Mouse (Mus musculus) neutrophil, adult 5-6 weeks (primary cell): ENCODE measurements around the gene Zfp704. TPM values are rescaled to one million over a fixed set of nuclear protein-coding genes. Genes with fewer than 3 reads are reported as not detected.

ENCODE experiments used
- ATAC-seq: fragments of 151-379, 151-347 bp; 2 replicates; pipeline ENCODE4 v1.8.0; 2017; ENCODE audit warnings: mild to moderate bottlenecking, moderate TSS enrichment; ENCODE audit not compliant: insufficient number of reproducible peaks, poor library complexity, low FRiP score, severe bottlenecking; ENCODE audit errors: extremely low read depth
- total RNA-seq: library from RNA; stranded (forward); fragments of 200-1000 nt; gene quantifications from 2 replicates; pipeline ENCODE4 v1.2.3, GENCODE M21; 2017

Zfp704 gene
- total RNA-seq, 1 experiment from 2014 or later: 0.70 TPM

- no peak for ATAC-seq
Measured at GRCm38 (mm10) chr3:9481956-9482355, 127.9 kb downstream of the Zfp704 start.

- no peak for ATAC-seq
Measured at GRCm38 (mm10) chr3:9481358-9481757, 128.5 kb downstream of the Zfp704 start.

DNA sequence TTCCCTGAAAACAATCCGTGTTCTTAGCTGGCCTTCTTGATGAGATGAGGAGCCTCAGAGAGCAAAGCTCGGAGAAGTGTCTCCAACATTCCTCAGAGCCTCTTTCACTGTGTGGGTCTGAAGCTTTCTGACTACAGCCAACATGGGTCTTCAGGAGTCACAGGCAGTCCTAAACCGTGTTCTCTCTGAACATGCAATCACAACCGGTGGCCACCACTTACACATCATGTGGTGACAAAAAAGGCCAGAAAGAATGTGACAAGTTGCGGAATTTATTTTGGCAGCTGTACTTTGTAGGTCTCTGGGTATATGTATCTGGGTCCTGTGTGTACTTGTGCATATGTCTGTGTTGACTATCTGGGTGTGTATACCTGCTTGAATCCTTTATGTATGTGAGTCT, 128.9 kb downstream of the Zfp704 start:
- no peak for ATAC-seq

GRCm38 (mm10) chr3:9477386-9477785, 132.5 kb downstream of the Zfp704 start:
- ATAC-seq: no peak

DNA sequence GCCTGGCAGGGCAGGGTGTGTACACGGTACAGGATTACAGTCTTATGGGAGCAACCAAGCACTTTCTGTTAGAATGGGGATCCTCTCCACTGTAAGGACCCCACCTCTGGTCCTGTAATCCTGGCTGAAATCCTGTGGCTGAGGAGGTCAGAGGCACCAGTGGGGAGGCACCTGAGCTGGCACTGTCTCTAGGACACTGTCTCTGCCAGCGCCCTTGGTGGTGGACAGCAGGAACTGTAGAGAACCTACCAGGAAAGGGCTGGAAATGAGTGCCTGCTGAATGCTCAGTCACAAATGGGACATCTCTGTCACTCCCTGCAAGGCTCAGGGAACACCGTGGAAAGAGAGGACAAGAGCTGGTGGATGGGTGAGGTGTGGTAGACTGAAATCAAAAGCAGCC, 133.5 kb downstream of the Zfp704 start:
- no peak for ATAC-seq

GRCm38 (mm10) chr3:9475501-9475900, 134.4 kb downstream of the Zfp704 start:
- no peak for ATAC-seq

GRCm38 (mm10) chr3:9474331-9474730, 135.6 kb downstream of the Zfp704 start:
- no peak for ATAC-seq

DNA sequence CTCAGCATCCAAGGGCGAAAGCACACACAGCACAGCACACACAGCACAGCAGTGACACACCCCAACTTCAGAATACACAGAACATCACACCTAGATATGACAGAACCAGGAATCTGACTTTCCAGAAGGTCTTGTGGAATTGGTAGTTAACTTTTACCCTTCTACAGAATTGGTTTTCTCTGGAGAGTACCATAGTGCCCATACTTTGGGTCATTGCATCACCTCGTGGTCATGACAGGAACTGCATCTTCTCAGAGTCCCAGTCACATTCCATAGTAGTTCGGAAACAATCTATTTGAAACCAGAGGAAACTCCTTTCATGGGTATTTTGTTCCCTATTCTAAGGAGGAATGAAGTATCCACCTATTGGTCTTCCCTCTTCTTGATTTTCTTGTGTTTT, 143.6 kb downstream of the Zfp704 start:
- peak; percentile 48; the same call in 1 of the 2 replicates for ATAC-seq

DNA sequence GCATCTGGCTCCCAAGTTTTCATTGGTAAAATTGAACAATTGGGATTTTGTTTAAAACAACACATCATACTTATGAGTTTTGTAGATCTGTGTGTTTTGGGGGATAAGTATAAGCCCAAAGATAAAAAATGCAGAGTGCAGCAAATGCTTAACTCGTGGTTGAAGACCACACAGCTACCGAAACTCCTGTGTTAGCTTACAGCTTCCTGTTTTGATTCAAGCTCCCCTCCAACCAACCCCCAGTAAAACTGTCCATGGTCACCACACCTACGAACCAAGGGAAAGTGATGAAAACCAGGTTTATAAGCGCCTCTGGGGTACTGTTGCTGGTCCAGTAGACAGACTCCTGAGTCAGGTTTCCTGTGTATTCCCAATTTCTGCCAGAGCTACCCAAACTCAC, 144.2 kb downstream of the Zfp704 start:
- no peak for ATAC-seq

DNA sequence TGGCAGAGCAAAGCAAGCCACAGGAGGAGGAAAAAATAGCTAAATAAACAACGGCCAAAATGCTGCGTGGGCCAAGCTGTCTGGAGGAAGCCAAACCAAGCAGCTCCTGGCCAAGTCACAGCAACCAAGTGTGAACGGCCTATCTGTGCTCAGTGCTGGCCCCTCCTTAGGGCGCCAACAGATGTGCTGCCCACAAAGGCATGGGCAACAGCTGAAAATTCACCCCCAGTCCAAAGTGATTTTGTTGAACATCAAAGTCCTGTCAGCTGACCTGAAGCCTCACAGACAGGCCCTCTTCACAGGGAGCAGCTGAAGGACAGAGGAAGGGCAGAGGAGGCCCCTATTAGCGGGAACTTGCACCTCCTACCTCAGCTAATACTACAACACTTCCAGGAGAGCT, 148.2 kb downstream of the Zfp704 start:
- ATAC-seq: no peak

DNA sequence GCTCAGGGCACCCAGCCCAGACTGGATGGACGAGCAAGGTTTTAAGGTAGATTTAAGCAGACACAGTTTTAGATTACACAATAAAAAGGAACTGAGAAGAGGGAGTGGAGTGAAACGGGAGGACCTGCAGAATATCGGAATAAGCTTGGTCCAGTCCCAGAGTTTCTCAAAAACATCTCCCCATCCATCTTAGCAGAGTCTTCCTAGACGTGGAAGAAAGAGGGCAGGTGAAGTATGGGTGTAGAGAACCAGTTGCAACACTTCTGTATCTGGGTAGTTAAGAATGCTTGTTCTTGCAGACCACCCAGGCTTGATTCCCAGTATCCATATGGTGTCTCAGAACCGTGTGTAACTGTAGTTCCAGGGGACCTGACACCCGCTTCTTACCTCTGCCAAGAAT, 149.6 kb downstream of the Zfp704 start:
- ATAC-seq: no peak

GRCm38 (mm10) chr3:9456380-9456890, 153.4 kb downstream of the Zfp704 start:
- ATAC-seq: no peak

GRCm38 (mm10) chr3:9455351-9455750, 154.5 kb downstream of the Zfp704 start:
- ATAC-seq: no peak

DNA sequence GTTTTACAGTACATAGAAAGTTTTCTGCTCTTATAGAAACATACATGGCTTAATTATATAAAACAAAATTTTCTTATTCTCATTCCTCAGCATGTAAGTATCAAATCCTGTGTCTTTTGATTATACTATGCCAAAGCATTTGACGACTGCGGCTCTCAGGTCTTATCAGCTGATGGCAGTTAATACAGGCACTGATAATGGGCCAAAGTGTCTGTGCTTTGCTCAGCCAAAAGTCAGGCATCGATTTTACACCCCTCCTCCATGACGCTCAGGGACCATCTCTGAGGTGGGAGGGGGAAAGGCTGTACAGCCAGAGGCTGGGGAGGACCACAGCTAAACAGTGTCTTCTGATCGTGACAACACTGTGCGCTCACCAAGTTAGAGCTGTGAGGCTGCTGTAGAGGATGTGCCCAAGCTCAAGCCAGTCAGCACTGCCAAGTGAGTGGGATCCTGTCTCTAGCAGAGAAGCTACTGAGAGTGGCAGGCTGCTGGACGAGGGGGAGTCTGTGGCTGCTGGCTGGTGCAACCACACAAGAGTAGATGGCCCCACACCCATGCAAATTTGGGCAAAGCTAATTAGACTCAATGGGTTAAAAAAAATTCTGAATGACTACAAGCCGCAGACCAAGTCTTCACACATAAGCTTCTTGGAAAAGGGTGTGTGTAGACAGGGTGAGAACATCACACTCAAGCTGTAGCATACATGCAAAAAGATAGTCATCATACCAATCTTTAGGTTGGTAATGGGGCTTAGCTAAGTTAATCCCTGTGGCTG, 155.1 kb downstream of the Zfp704 start:
- no peak for ATAC-seq

DNA sequence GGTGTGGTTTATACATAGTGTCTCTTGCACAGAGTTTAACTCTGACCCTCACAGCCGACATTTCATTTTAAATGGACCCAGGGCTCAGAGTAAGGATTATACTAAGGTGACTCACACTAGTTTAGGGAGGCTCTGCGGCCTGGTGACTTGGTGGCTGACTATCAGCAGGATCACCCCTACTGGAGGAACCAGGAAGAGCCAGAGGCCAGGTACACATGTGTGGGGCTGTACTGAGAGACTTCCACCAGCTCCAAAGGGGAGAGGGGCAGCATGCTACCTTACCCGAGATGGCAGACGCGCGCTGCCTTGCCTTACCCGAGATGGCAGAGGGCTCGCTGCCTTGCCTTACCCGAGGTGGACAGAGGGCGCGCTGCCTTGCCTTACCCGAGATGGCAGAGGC, 159.4 kb downstream of the Zfp704 start:
- no peak for ATAC-seq

DNA sequence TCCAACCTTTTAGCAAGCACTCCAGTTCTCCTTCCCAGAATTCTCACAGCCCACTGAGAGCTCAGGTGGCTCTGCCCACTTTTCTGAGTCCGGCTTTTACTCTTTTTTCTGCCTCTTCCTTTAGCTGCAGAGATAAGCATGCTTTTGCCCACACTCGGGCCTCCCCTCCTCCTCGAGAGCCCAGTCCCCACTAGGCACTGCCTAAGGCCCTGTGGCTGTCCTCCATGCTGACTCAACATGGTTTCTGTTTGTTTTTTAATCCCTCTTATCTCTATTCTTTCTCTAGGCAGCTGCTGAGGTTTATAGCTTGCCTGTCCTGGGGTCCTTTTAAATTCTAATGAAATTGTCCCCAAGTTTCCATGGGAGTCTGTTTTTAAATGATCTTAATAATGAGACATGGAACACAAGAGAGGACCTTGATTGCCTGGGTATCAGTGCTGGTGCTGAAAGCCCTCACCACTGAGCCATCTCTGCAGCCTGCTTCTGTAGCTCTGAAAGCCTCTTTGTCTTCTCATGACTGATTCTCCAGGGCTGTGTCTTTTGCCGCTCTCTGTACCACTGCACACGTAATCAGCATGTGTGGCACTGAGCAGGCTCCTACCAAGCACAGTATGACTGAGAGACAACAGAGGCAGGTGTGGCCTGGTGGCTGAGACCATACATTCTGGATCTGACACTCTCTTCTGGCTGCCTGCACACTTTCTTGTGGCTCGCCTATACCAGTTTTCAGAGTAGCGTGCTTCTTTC, 160.5 kb downstream of the Zfp704 start:
- no peak for ATAC-seq

DNA sequence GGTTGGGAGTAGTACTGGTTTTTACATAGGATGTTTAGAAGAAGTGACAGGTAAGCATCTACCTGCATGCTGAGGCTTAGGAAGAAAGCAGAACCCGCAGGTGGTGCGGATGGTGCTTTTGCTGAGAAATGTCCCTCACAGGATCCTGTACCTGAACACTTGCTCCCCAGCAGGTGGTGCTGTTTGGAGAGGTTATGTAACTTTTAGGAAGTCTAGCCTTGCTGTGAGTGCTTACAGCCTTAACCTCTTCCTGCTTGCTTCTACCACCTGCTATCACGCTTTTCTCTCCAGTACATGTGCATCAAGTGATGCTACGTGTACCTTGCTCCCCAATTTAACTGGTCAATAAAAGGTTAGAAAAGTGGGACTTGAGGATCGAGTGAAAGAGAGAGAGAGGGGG, 161.3 kb downstream of the Zfp704 start:
- no peak for ATAC-seq

DNA sequence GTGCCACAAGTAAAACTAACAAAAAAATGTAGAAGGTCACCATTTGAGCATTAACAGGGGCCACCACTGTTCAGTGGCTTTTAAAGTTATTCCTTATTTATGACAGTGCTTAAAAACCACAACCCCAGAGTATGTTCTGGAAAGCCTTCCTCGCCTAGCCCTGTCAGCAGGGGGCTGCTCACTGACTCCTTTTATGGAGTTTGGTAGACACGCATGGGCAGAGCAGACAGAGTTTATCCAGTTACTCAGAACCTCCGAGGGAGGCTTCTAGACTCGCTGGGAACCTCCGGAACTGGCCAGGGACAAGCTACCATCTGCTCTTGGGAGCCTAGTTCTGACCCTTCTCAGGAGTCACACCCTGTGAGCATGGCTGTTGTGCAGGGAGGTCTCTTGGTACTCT, 165.3 kb downstream of the Zfp704 start:
- ATAC-seq: no peak

DNA sequence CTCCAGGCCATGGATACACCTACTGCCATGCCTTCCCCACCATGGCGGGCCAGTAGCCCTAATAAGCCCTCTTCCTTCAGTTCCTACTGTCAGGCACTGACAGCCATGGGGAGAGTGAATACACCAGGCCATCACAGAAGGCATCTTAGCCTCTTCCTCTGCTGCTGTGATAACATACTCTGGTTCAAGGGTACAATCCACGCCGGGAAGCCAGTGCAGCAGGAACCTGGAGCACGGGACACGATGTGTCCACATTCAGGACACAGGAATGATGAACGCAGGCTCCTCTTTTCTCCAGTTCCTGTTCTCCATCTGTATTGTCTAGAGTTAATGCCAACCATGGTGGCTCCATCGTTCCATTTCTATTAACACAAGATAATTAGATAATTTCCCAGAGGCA, 165.9 kb downstream of the Zfp704 start:
- ATAC-seq: no peak

- ATAC-seq: no peak
Measured at GRCm38 (mm10) chr3:9443476-9443875, 166.4 kb downstream of the Zfp704 start.
